Mouse (Mus musculus) gastrocnemius, adult 2 months (tissue): ENCODE measurements around the gene Sncg. TPM values are rescaled to one million over a fixed set of nuclear protein-coding genes. Genes with fewer than 3 reads are reported as not detected.
"Not testable (repeated sequence)": the region's sequence is repeated elsewhere in the genome, so short reads cannot be mapped to it uniquely, and the experiment has no call there.

Experiments
- DNase-seq: peaks from one replicate; pipeline ENCODE4 v3.0.0; 2022
- H3K27ac ChIP-seq: fragments of 200-600 bp; 2 replicates; pipeline ENCODE4 v1.8.1; 2022; ENCODE audit warnings: mild to moderate bottlenecking
- H3K4me3 ChIP-seq: fragments of 200-600 bp; 2 replicates; pipeline ENCODE4 v1.8.1; 2022; ENCODE audit warnings: mild to moderate bottlenecking, moderate library complexity
- CTCF ChIP-seq: fragments of 200-600 bp; IDR thresholded peaks from 2 replicates; pipeline ENCODE4 v1.8.1; 2022; ENCODE audit warnings: antibody characterized with exemption, mild to moderate bottlenecking, moderate library complexity
- intact Hi-C: fragments of 180-260 bp; cut with DNase I; formaldehyde crosslinking; loops from one replicate; pipeline ENCODE4 v1.15.1; 2025
- long read RNA-seq, 2 experiments: library from polyadenylated mRNA; stranded (forward); transcript quantifications; one replicate each; pipeline ENCODE4 v2.0.0; 2021
- total RNA-seq, 2 experiments: library from RNA; stranded (reverse); gene quantifications; 2 replicates each; pipeline ENCODE4 v1.2.3; 2021

The Sncg gene
- 1 to 10 TPM; 4.0 to 4.8 TPM for total RNA-seq
- long read RNA-seq, experiment 1, partial matches to known transcripts: 0 of 2 reads
- long read RNA-seq, experiment 1, other reads (novel, unspliced or antisense): 0 of 2 reads
- long read RNA-seq, experiment 2, partial matches to known transcripts: 0 of 1 reads
- long read RNA-seq, experiment 2, other reads (novel, unspliced or antisense): 0 of 1 reads

- peak within 1 kb of the TSS; percentile 70 for H3K4me3 ChIP-seq
- peak within 1 kb of the TSS; percentile 84 for H3K27ac ChIP-seq
- no peak for DNase-seq
- no peak for TF ChIP-seq CTCF
- intact Hi-C loops: no loop called here
These were observed at the start of gene Sncg for GRCm38 (mm10) chr14:34374577-34374976. Sncg (minus strand) TSS chr14:34374789.

DNA sequence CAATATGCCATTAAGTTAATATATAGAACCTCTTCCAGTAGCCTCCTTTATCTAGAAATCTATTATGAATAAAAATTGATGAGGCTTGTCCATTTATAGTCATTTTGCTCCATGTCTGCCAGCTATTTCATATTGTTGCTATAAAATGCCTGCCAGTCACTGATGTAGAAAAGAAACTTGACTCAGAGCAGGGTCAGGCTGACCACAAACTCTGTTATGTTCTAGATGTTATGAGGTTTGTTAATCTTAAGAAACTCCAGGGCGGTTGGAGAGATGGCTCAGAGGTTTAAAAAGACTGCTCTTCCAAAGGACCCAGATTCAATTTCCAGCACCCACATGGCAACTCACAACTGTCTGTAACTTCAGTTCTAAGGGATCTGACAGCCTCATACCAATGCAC is 46.5 kb upstream of the Sncg start:
- Histone ChIP-seq H3K27ac (no peak overlapping the region), H3K4me3 (no peak overlapping the region)
- intact Hi-C loops: no loop called here
- no peak for TF ChIP-seq CTCF
- no peak for DNase-seq

- no peak overlapping the region for H3K27ac ChIP-seq
- no peak for DNase-seq
- intact Hi-C loops: no loop called here
- H3K4me3 ChIP-seq: no peak overlapping the region
- TF ChIP-seq CTCF: no peak
These were observed 42.9 kb upstream of the Sncg start for GRCm38 (mm10) chr14:34417501-34417900.

GRCm38 (mm10) chr14:34416946-34417345 is 42.4 kb upstream of the Sncg start:
- H3K4me3 ChIP-seq, H3K27ac ChIP-seq, DNase-seq, intact Hi-C loops: not testable (repeated sequence)

DNA sequence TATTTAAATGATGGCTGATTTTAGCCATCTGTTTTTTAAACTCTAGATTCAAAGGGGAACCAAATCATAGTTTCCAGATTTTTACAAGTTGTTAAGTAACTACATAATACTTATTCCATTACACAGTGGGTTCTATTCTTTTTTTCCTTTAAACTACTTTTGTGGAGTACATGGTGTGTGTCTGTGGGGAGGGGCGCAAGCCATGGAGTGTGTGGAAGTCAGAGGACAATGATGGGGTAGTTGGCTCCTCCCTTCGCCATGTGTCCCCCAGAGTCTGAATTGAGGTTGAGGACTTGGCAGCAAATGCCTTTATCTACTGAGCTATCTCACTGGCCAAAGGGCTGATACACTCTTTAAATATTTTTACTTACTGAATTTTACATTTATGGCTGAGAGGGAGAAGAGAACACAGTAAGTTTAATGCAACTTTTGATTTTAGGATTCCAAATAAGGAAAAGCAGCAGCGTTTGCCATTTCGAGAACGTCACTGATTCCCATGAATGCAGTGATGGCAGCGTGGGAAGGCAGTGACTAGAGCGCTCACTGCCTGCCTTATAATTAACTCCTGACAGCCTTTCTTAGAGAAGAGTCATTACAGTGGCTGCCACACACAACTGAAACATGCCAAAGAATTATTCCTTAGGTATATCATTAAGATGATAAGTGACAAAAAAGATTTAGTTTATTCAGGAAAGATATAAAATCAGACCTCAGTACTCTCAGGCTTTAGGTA is 37.7 kb upstream of the Sncg start:
- intact Hi-C loops: no loop called here
- DNase-seq: no peak

GRCm38 (mm10) chr14:34410716-34411115 is 36.1 kb upstream of the Sncg start:
- H3K4me3 ChIP-seq: no peak overlapping the region
- no peak overlapping the region for H3K27ac ChIP-seq
- intact Hi-C loops: no loop called here
- no peak for DNase-seq
- no peak for TF ChIP-seq CTCF

More for the DNA sequence above, 37.7 kb upstream of the Sncg start:
- H3K27ac ChIP-seq: no peak overlapping the region
- no peak overlapping the region for H3K4me3 ChIP-seq
- TF ChIP-seq CTCF: no peak

DNA sequence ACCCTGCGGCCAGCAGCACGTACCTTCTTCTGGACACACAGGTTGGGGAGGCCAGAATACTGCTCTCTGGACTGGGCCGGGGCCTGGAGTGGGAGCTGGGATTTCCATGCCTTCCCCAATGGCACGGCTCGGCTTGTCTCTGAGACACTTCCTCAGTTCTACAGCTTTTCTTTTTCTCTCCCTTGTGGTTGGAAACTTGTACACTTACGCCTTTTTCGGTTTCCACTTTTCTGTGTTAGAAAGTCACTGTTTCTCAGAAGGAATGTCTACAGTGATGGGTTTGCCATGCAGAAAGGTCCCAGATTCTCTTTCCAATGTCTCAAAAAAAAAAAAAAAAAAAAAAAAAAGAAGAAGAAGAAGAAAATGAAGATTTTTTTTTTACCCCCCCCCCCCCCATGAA is 28.8 kb upstream of the Sncg start:
- Histone ChIP-seq H3K4me3 (no peak overlapping the region), H3K27ac (no peak overlapping the region)
- DNase-seq: no peak
- intact Hi-C loops: no loop called here
- no peak for TF ChIP-seq CTCF

DNA sequence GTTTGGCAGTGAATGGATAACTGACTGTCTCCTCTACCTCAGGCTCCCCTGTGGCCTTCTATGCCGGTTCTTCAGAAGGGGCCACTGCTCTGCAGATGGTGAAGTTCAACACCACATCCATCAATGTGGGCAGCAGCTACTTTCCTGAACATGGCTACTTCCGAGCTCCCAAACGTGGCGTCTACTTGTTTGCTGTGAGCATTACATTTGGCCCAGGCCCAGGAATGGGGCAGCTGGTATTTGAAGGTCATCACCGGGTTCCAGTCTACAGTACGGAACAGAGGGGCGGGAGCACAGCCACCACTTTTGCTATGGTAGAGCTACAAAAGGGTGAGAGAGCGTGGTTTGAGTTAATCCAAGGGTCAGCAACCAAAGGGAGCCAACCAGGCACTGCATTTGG is 28.3 kb upstream of the Sncg start:
- TF ChIP-seq CTCF: no peak
- no peak overlapping the region for H3K27ac ChIP-seq
- DNase-seq: no peak
- intact Hi-C loops: no loop called here
- H3K4me3 ChIP-seq: no peak overlapping the region

DNA sequence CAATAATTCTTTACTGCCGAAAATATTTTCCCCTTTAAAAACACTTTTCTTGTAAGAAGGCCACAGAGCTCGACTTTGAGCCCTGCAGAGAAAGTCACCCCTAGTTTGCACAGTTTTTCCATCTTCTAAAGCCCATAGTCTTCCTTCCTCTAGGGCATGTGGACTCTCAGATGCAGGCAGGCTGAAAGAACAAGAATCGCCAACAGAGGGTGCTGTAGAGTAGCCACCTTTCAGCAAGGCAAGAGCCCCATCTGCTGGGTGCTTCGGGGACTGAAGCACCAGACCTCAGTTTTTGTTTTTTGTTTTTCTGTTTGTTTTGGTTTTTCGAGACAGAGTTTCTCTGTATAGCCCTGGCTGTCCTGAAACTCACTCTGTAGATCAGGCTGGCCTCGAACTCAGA is 26.5 kb upstream of the Sncg start:
- intact Hi-C loops: loop anchor here (1.0 kb wide), 1 partner anchor 29 kb away; no protein-coding TSS in a partner anchor

DNA sequence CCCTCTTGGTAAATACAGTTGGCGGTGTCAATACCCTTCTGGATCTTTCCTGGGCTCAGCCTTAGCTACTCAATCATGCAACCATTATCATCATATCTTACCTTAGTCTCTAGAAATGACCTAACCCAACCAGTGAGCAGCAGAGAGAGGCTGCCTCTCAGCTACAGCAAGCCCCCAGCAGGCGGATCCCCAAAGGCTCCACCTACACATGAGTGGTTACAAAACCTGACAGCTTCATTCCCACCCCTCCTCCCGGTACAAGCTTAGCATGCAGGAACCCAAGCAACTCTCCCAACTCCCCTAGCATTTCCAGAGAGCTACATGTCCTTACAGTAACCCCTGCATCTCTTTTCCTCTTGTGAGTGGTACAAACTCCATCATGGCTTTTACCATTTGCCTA is 25.4 kb upstream of the Sncg start:
- H3K4me3 ChIP-seq: no peak overlapping the region
- intact Hi-C loops: no loop called here
- DNase-seq: no peak
- no peak overlapping the region for H3K27ac ChIP-seq
- TF ChIP-seq CTCF: no peak

More for the DNA sequence above, 26.5 kb upstream of the Sncg start:
- Histone ChIP-seq H3K4me3 (no peak overlapping the region), H3K27ac (no peak overlapping the region)
- peak; percentile 84 for DNase-seq
- TF ChIP-seq CTCF: peak; percentile 100; the same call in 1 of the 2 replicates

DNA sequence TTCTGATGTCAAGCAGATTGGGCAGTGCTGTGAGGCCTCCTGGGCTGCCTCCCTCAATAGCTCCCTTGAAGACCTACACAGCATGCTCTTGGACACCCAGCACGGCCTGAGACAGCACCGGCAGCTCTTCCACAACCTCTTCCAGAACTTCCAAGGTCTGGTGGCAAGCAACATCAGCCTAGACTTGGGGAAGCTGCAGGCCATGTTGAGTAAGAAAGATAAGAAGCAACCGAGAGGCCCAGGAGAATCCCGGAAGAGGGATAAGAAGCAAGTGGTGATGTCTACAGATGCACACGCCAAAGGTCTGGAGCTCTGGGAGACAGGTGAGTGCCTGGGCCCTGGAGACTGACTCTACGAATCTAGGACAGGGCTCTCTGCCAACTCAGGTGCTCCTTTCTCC is 24.7 kb upstream of the Sncg start:
- no peak overlapping the region for H3K27ac ChIP-seq
- intact Hi-C loops: no loop called here
- no peak overlapping the region for H3K4me3 ChIP-seq
- no peak for TF ChIP-seq CTCF
- DNase-seq: no peak

DNA sequence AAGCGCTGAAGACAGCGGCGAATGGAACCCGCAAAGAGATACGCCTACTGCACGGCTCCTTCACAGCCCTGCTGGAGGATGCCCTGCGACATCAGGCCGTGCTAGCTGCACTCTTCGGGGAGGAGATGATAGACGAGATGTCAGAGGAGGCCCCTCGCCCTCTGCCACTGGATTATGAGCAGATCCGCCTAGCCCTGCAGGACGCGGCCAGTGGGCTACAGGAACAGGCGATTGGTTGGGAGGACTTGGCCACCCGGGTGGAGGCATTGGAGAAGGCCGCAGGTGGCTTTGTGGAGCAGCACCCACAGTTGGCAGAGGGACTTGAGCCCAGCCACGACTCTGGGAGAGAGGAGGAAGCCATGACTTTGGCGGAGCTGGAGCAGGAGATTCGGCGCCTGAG is 24.3 kb upstream of the Sncg start:
- no peak for TF ChIP-seq CTCF
- Histone ChIP-seq H3K27ac (no peak overlapping the region), H3K4me3 (no peak overlapping the region)
- DNase-seq: no peak
- intact Hi-C loops: no loop called here

- TF ChIP-seq CTCF: no peak
- intact Hi-C loops: no loop called here
- Histone ChIP-seq H3K4me3 (no peak overlapping the region), H3K27ac (no peak overlapping the region)
- DNase-seq: peak; percentile 47
These were observed 23.3 kb upstream of the Sncg start for GRCm38 (mm10) chr14:34397871-34398270.

DNA sequence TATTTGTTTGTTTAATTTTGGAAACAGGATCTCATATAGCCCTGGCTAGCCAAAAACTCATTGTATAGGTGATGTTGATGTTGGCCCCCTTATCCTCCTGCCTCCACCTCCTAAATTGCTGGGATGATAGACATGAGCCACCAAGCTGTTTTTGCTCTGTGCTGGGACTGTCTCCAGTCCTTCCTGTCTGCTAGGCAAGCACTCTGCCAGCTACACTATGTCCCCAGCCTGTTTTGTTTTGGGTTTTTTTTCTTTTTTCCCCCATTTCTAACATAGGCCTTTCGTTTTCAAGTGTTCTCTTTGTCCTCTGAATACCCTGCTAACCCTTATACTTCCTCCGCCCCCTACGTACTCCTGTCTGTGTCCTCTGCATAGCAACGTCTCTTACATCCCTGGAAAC is 18.7 kb upstream of the Sncg start:
- no peak for TF ChIP-seq CTCF
- DNase-seq: no peak
- H3K27ac ChIP-seq: no peak overlapping the region
- H3K4me3 ChIP-seq: no peak overlapping the region
- intact Hi-C loops: no loop called here
